Mouse (Mus musculus): ENCODE data around the gene 2010109A12Rik.

GRCm38 (mm10) chr5:93227157-93227556 is 20.8 kb downstream of the 2010109A12Rik start:
- TF ChIP-seq ZNF384 (IDR thresholded peaks at IDR 0.05; ENCODE audit: low read depth, low read length) (no peak), ZC3H11A (IDR thresholded peaks at IDR 0.05; ENCODE audit: borderline replicate concordance, low read depth, low read length) (no peak), CHD2 (IDR thresholded peaks at IDR 0.05; ENCODE audit: low read depth, low read length) (no peak)

Data from ES-E14 (cell line).